Comparison of ENCODE assay signal across 9 mouse cellular contexts in the genomic region with DNA sequence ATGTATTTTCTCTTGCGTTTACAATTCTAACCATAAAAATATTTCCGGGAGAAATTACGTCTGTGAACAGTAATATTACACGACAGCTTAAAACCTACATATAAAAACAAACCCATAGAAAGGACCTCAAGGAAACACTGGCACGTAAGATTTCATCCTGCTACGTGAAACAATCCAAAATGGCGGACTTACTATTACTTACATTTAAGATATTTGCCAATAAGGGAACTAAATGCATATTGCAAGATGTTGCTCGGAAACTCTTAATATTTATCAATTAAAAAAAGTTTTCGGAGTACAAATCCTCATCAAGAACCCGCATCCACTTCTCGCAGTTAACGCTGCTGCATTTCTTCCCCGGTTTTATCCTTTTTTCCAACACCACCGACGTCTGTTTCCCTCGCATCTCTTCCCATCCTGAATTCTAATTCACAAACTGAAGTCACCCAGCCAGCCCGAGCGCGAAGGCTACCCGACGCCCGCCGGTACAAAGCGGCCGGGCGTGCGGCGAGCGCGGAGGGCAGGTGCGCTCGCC. TPM values are rescaled to one million over a fixed set of nuclear protein-coding genes. Genes with fewer than 3 reads are reported as not detected.
DNase-seq lines count a peak whose midpoint lies in the region; ATAC-seq and TF ChIP-seq lines count a peak whose summit lies in the region.
"Had no signal": no experiment of that assay in that cellular context is flagged by ENCODE, and none has a peak within 500 bp of the region (broad histone marks: within the 10 kb centered on the region; RNA-seq: fewer than 3 reads in every experiment).

No protein-coding gene starts in this region.

- no peak overlapping the region for H3K27ac ChIP-seq in gastrocnemius, adult 2 months
- H3K27ac ChIP-seq in forebrain, embryonic 13.5 days, result peak overlapping the region; percentile 88
- peak overlapping the region; percentile 66 for H3K27ac ChIP-seq in liver, embryonic 13.5 days

- peak overlapping the region; percentile 83 for H3K4me2 ChIP-seq in forebrain, embryonic 13.5 days
- peak overlapping the region; percentile 97 for H3K4me2 ChIP-seq in liver, embryonic 13.5 days

- WGBS in forebrain, embryonic 13.5 days, result under 1% methylated on average over 32 of the region's 32 CpGs
- under 1% methylated on average over 32 of the region's 32 CpGs for WGBS in liver, embryonic 13.5 days (ENCODE audit: insufficient replicate concordance)

- no peak for ATAC-seq in forebrain, embryonic 13.5 days
- ATAC-seq in liver, embryonic 13.5 days (ENCODE audit: low read depth), result peak; percentile 74

- peaks cover 18% of the 10 kb centered on the region for H3K27me3 ChIP-seq in E14TG2a.4 (ENCODE audit: insufficient read depth, low read length)
- peaks cover 19% of the 10 kb centered on the region; the same call in 1 of the 2 replicates for H3K27me3 ChIP-seq in forebrain, embryonic 13.5 days
- H3K27me3 ChIP-seq in liver, embryonic 13.5 days, result peaks cover 29% of the 10 kb centered on the region

- H3K9me3 ChIP-seq in E14TG2a.4 (ENCODE audit: low read length), result no peaks in the 10 kb centered on the region
- no peaks in the 10 kb centered on the region for H3K9me3 ChIP-seq in forebrain, embryonic 13.5 days (replicated peaks)
- H3K9me3 ChIP-seq in liver, embryonic 13.5 days (replicated peaks), result no peaks in the 10 kb centered on the region

- H3K9ac ChIP-seq in forebrain, embryonic 13.5 days, result peak overlapping the region; percentile 75
- peak overlapping the region; percentile 86 for H3K9ac ChIP-seq in liver, embryonic 13.5 days

- no peaks in the 10 kb centered on the region for H3K36me3 ChIP-seq in E14TG2a.4 (ENCODE audit: insufficient read depth, low read length)
- no peaks in the 10 kb centered on the region for H3K36me3 ChIP-seq in forebrain, embryonic 13.5 days (ENCODE audit: poor library complexity, severe bottlenecking)
- H3K36me3 ChIP-seq in liver, embryonic 13.5 days, result no peaks in the 10 kb centered on the region

- 0 out of 2 replicates have a peak, but pooled peaks cover 7% of the 10 kb centered on the region for H3K4me1 ChIP-seq in E14TG2a.4 (replicated peaks; ENCODE audit: low read depth, low read length)
- H3K4me1 ChIP-seq in forebrain, embryonic 13.5 days, result no peaks in the 10 kb centered on the region
- peaks cover 8% of the 10 kb centered on the region for H3K4me1 ChIP-seq in liver, embryonic 13.5 days (replicated peaks)

- H3K4me3 ChIP-seq in gastrocnemius, adult 2 months, result peak overlapping the region; percentile 78
- H3K4me3 ChIP-seq in E14TG2a.4 (replicated peaks; ENCODE audit: low read length), result peak overlapping the region; percentile 82
- H3K4me3 ChIP-seq in forebrain, embryonic 13.5 days, result peak overlapping the region; percentile 68
- H3K4me3 ChIP-seq in liver, embryonic 13.5 days (replicated peaks), result peak overlapping the region; percentile 74

- intact Hi-C loops in gastrocnemius, adult 2 months (cut with DNase I), result no loop called here
- intact Hi-C loops in gastrocnemius, postnatal 14 days (cut with DNase I; ENCODE audit: low total_unique reads), result no loop called here

- no peak for TF ChIP-seq CTCF in gastrocnemius, adult 2 months (IDR thresholded peaks at IDR 0.05)
- no peak for TF ChIP-seq CTCF in E14TG2a.4 (conservative IDR thresholded peaks at IDR 0.05; ENCODE audit: low read length)

- DNase-seq in gastrocnemius, adult 2 months, result no peak
- DNase-seq in gastrocnemius, postnatal 14 days, result no peak
- DNase-seq in liver, embryonic 13.5 days, result no peak
- DNase-seq in cerebellum, adult 9-10 months, result no peak
- DNase-seq in cerebellum, postnatal 36 days, result no peak
- no peak for DNase-seq in cerebellum, postnatal 25 days

RNA-seq across cellular contexts. Expression of a gene that starts 0.9 kb away (rescaled TPM):
- total RNA-seq in gastrocnemius, adult 2 months (2021), result not detected
- not detected for total RNA-seq in gastrocnemius, postnatal 14 days (2021)
- 7.4 and 8.7 TPM in 2 replicates for polyA plus RNA-seq in forebrain, embryonic 13.5 days (2015; fragmentation: Nextera tagmentation; extraction: Ambion mirVana)
- polyA plus RNA-seq in liver, embryonic 13.5 days (2015; fragmentation: Nextera tagmentation; extraction: Ambion mirVana), result 11.2 and 14.1 TPM in 2 replicates
- total RNA-seq: gastrocnemius, postnatal 10 days had no signal
